Mouse (Mus musculus) natural killer cell, adult 2 months (primary cell): ENCODE measurements around the gene Vmn1r183.
"Not testable (repeated sequence)": the region's sequence is repeated elsewhere in the genome, so short reads cannot be mapped to it uniquely, and the experiment has no call there.

ENCODE experiments used
- DNase-seq, 2 experiments: peaks; one replicate each; pipeline ENCODE4 v3.0.0; 2022; ENCODE audit warnings: low spot score in 2 of 2

Vmn1r183 gene

GRCm38 (mm10) chr7:24052660-24053304 is at the start of gene Vmn1r183:
TSS of gene Vmn1r183 (plus strand) at chr7:24053254.
- no peak for DNase-seq

- DNase-seq, result not testable (repeated sequence)
Measured at GRCm38 (mm10) chr7:24074424-24074823, 21.4 kb downstream of the Vmn1r183 start.

GRCm38 (mm10) chr7:24081634-24082431 is 28.8 kb downstream of the Vmn1r183 start, which contains the start of gene Zfp180:
TSS of gene Zfp180 (plus strand) at chr7:24081924.
- DNase-seq, result peak; percentile 91 to 93

GRCm38 (mm10) chr7:24082457-24083235 is 29.6 kb downstream of the Vmn1r183 start:
- no peak for DNase-seq

GRCm38 (mm10) chr7:24086871-24087270 is 33.8 kb downstream of the Vmn1r183 start:
- DNase-seq, result no peak

GRCm38 (mm10) chr7:24087485-24088125 is 34.6 kb downstream of the Vmn1r183 start:
- no peak for DNase-seq

GRCm38 (mm10) chr7:24104403-24104802 is 51.3 kb downstream of the Vmn1r183 start:
- no peak for DNase-seq

- DNase-seq, result no peak
Measured at GRCm38 (mm10) chr7:24105144-24105703, 52.2 kb downstream of the Vmn1r183 start.

- DNase-seq, result no peak
Measured at GRCm38 (mm10) chr7:24110839-24111238, 57.8 kb downstream of the Vmn1r183 start.

- DNase-seq, result no peak
Measured at GRCm38 (mm10) chr7:24111772-24112155, 58.7 kb downstream of the Vmn1r183 start.

- DNase-seq, result no peak
Measured at GRCm38 (mm10) chr7:24112156-24112856, 59.3 kb downstream of the Vmn1r183 start, which contains the start of gene Zfp112. TSS of gene Zfp112 (plus strand) at chr7:24112314.

GRCm38 (mm10) chr7:24113001-24113400 is 59.9 kb downstream of the Vmn1r183 start:
- no peak for DNase-seq
